Mouse (Mus musculus) gastrocnemius, postnatal 14 days (tissue): Measurements from ENCODE around the gene Gramd1c. TPM values are rescaled to one million over a fixed set of nuclear protein-coding genes. Genes with fewer than 3 reads are reported as not detected.

Experiments
- DNase-seq: peaks from one replicate; pipeline ENCODE4 v3.0.0; 2021; ENCODE audit warnings: mixed read lengths
- intact Hi-C: fragments of 180-260 bp; cut with DNase I; formaldehyde crosslinking; loops from one replicate; pipeline ENCODE4 v1.15.1; 2025; ENCODE audit warnings: low total_unique reads
- long read RNA-seq, 2 experiments: library from polyadenylated mRNA; stranded (forward); transcript quantifications; one replicate each; pipeline ENCODE4 v2.0.0; 2021
- total RNA-seq, 2 experiments: library from RNA; stranded (reverse); gene quantifications; 2 replicates each; pipeline ENCODE4 v1.2.3; 2021

The Gramd1c gene
- total RNA-seq, result 1 to 10 TPM in 1 of 2 experiments, under 1 TPM in 1; 0.68 to 1.1 TPM
- long read RNA-seq, experiment 1, result 0 reads
- long read RNA-seq, experiment 2, result 0 reads

DNA sequence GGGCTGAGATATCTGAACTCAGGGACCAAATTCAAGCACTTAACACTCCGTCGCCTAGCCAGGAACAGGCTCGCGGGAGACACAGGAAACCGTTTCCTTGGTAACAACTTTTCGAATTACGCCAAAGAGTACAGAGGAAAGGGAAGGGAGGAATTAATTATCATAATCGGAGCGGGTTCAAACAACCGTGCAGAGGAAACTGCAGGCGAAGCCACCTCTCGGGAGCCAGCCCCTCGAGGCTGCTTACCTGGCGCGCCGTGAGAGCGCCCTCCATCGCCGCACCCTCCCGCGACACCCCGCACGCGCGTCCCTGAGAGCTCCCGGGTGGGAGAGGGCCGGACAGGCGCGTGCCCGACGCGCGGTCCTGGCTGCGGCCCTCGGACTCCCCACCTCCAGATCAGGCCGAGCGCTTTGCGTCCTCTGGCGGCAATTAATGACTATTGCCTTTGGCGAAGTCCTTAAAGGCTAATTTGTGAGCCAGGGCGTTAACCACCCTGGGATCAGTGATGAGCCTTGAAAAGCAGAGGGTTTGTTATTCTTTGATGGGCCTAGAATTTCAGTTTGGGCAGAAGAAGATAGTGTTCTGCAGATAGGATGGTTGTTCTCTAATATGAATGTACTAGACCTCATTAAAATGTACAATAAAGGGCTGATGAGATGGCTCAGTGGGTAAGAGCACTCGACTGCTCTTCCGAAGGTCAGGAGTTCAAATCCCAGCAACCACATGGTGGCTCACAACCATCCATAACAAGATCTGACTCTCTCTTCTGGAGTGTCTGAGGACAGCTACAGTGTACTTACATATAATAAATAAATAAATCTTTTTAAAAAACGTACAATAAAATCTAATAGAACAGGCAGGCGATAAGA is at the start of gene Gramd1c:
Gene Gramd1c, minus strand, starts transcription at position 321 of the 870 bp plus-strand sequence.
- peak; percentile 71 for DNase-seq
- intact Hi-C loops, result no loop called here

DNA sequence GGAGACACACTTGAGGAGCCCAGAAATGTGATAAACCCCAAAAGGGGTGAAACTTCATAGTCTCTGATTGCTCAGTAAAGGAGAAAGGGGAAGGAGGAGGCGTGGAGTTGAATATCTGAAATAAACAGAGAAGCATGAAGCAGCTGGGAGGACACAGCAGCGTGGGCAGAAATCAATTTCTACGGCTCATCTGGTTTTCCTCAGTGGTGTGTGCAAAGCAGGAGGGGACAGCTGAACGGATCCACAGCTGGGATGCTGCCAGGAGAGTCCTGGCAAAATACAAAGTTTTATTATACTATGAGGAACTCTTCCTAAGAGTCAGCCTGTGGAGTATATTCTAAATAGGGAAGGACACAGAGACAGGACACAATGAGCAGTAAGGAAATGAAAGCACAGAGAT is 45.9 kb upstream of the Gramd1c start:
- peak; percentile 37 for DNase-seq
- intact Hi-C loops, result no loop called here

DNA sequence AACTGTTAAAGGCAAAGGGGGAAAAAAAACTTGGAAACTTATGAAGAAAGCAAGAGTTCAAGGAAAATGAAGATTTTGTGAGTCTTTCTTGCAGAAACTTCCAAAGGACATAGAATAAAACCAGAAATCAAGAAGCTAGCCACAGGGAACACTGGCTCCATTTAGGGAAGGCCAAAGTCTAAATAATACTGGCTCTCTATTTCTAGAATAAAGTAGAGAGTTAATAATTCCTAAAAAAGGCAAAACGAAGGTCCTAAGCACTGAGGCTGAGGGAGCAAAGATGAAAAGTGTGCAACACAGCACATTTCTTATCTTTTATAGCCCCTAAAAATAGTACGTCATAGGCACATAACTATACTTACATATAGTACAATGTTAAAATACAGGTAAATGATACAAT is 42.1 kb upstream of the Gramd1c start:
- no peak for DNase-seq
- intact Hi-C loops, result no loop called here

DNA sequence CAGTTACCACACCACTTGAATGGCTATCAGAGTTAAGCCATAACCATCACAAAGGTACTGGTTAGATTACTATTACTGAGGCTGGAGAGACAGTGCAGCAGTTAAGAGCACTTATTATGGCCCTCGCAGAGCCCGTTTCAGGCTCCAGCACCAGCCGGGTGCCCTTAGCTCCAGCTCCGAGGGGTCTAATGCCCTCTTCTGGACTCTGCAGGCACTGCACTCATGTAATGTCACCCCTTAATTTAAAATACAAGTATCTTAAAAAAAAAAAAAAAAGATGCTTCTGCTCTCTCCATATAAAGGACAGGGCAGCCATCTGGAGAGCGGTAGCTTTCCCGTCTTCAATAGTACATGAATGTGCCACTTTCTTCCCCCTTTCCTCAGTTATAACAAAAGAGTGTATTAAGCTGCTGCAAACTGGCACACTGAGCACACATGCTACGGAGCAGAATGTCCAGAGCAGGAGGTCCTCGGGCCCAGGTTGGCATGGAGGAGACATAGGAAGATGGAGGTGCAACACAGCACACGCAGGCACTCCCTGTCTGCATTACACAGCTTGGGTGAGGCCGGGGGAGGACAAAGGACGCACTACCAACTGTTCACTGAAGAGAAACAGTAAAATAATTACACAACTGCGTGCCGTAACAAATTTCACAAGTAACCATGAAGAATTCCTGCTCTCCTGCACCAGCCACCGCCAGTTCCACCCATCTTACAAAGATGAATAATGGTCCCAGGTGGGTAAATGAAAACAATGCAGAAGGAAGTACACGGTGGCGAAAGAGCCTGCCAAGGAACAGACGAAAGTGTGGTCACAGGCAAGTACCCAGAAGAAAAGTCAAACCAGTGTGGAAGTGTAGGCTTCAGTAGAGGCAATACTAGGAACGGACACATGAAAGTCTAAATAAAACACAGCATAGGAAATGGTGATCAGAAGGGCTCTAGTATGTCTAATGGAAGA is 40.9 kb upstream of the Gramd1c start:
- no peak for DNase-seq
- intact Hi-C loops, result no loop called here

DNA sequence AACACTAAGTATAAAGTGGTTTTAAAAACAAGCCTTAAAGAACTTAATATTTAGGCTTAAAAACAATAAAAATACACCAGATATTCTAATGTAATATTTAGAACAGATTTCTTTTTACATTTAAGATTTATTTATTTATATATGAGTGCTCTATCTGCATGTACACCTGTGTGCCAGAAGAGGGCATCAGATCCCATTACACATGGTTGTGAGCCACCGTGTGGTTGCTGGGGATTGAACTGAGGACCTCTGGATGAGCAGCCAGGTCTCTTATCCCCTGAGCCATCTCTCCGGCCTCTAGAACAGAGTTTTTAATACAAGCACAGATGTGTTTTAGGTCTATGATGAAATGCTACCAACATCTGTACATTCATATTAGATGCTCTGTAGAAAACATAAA is 39.8 kb upstream of the Gramd1c start:
- no peak for DNase-seq
- intact Hi-C loops, result no loop called here

DNA sequence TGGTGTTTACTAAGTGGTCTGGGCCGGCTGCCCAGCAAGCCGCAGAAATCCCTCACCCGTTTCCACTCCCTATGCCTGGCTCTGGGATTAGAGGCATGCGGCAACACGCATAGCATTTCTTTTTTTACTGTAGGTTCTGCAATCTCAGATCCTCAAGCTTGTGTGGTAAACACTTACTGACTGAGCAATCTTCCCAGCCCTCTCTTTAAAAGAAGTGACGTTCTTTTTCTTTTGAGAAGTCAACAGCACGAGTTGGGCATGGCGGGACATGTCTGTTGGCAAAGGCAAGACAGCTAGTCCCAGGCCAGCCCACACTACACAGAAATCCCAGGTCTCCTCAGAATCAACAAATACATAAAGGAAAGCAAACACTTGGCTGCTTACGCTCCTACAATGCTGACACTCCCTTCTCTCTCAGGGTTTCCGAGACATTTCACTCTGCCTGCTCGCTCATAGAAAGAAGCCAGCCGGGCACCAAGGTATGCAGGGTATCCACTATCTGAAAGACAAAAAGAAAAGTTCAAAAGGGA is 38.1 kb upstream of the Gramd1c start:
- no peak for DNase-seq
- intact Hi-C loops, result no loop called here

DNA sequence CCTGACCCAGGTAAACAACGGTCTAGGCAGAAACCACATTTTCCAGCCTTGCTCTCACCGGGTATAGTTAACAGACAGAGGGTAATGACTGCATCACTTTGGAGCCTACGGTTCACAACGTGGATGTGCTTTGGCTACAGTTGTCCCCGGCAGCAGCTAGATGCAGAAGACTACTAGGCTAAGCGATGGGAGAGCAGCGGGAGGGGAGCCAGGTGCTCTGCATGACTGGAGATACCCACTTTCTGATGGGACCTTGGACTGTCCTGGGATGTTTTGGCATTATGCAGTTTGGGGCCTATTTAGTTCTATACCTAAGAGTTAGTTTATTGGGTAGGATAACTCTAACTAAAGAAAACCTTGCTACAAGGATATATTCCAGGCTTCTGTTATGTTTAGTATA is 36.2 kb upstream of the Gramd1c start:
- no peak for DNase-seq
- intact Hi-C loops, result no loop called here

DNA sequence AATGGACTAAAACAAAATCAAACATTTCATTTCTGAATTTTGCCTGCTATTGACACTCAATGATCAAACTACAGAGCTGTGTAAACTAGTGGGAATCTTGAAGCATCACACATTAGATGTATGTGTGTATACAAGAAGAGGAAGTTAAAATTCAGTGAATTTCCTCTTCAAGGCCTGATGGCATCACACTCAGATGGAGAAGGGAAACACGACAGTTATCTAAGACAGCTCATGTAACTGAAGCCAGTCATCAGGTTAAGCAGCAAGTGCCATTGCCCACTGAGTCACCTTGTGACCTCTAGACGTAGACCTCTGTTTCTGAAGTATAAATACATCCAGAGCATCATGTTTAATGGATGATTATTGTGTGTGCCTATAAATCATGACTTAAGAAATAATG is 24.5 kb upstream of the Gramd1c start:
- no peak for DNase-seq
- intact Hi-C loops, result no loop called here

DNA sequence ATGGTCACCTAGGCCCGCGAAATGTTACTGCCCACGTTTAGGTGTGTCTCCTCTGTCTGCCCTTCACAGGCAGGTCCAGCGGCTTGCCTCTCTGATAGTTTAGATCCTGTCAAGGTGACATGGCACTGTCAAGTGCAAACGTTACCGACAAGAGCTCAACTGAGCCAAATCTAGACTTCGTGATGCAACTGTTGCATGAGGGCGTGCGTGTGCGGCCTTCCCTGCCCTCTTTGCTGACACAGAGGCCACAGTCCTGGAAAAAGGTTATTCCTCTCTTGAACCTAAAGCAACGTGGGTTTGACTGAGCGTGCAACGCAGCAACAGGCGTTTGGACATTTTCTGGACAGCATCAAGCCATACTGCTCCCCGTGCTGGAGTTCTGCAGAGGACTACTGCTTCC is 1.8 kb downstream of the Gramd1c start:
- intact Hi-C loops, result no loop called here
- DNase-seq, result no peak

DNA sequence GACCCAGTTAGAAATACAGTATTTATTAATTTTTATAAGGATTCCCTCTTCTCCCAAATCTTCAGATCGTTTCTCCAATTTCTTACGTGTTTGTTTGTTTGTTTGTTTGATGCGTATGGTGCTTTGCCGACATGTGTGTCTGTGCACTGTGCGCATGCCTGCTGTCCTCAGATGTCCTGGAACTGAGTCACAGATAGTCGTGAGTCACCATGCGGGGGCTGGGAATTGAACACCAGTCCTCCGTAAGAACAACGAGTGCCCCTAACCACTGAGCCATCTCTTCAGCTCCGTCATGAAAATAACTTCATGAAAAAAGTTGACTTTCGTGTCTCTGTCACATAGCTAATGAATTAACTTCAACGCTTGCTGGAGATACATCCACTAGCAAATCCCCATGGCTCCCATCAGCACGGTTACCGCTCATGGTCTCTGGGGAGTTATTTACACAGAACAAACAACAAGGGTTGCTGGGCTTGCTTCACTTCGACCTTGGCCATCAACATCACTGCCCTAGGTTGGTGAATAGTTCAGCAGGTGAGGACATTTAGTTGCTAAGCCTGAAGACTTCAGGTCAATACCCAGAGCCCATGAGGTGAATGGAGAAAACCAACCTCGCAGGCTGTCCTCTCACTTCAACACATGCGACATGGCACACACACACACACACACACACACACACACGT is 2.4 kb downstream of the Gramd1c start:
- no peak for DNase-seq
- intact Hi-C loops, result no loop called here

DNA sequence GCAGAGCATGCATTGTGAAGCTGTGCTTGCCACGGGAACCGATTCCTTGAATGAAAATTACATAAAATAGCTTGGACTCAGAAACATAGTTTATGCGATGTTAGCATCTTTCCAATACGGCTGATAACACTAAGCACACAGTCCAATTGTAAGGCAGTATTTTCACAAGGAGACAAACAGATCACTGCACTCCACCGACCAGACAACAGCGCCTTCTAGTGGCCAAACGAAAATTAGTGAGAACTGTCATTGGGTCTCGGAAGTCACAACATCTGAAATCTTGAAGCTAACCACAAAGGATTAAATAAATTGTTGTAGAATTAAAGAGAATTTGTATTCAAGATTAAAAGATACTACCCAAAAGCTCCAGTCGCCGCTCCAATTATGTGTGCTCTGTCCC is 4.4 kb downstream of the Gramd1c start:
- peak; percentile 62 for DNase-seq
- intact Hi-C loops, result loop anchor here (5.0 kb wide), 1 partner anchor 176 kb away; no protein-coding TSS in a partner anchor

DNA sequence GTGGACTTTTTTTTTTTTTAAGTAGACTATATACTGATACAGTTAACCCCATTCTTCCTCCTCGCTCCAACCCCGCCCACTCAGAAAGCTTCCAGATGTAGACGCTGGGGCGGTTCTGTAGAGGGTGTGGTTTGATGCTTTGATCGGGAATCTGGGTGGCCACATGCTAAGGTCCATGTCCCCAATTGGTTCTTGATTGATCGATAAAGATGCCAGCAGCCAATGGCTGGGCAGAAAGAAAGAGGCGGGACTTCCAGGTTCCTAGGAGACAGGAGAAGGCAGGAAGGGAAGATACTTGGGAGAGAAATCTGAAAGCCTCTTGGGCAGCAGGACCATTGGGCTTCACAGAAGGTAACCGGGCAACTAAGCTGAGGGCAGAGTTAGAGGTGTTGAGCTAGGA is 7.4 kb downstream of the Gramd1c start:
- DNase-seq, result no peak
- intact Hi-C loops, result loop anchor here (5.0 kb wide), 1 partner anchor 173 kb away; no protein-coding TSS in a partner anchor

DNA sequence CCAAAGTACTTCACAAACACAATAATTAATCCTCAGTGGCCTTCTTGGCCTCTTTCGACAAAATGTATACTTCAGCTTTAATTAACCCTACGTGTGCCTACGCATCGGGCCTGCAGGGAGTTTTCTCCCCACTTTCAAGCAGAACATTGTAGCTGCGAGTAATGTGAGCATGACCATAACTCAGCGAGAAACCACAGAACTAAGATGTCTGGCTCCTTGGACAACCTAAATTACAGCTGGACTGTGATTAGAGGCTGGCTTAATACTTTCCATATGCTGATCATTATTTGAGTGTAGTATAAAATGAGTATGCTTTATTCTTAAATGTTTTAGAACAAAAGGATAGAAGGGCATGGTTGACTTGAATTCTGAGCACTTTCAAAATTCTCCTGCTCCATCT is 9.9 kb downstream of the Gramd1c start:
- no peak for DNase-seq
- intact Hi-C loops, result no loop called here

DNA sequence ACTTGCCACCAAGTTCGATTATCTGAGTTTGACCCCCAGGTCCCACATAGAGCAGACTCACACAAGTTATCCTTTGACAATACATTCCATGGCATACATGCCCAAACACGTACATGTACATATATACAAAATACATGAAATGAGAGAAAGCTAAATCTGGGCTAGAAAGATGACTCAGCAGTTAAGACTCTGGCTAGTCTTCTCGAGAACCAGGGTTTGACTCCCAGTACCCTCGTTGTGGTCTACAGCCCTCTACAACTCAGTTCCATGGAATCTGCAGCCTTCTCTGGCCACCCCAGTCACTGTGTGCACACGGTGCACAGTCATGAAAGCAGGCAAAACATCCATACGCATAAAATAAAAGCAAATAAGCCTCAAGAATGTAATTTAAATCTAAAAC is 10.8 kb downstream of the Gramd1c start:
- DNase-seq, result no peak
- intact Hi-C loops, result no loop called here

DNA sequence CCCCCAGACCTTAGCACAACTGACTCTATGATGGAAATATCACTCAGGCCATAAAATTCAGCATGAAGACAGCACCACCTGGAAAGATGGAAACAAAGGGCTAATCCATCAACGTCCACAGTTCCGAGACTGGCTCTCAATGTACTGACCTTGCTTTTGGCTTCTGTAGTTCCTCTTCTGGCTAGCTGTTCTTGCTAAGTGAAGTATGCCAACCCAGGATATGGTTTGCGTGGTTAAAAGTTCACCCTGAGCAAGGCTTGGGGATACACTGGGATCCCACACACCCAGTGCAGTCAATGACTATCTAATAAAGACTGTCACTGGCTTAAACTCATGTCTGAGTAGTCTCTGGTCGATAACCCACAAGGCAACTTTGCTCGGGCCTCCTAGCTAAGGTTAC is 13.0 kb downstream of the Gramd1c start:
- intact Hi-C loops, result no loop called here
- no peak for DNase-seq

DNA sequence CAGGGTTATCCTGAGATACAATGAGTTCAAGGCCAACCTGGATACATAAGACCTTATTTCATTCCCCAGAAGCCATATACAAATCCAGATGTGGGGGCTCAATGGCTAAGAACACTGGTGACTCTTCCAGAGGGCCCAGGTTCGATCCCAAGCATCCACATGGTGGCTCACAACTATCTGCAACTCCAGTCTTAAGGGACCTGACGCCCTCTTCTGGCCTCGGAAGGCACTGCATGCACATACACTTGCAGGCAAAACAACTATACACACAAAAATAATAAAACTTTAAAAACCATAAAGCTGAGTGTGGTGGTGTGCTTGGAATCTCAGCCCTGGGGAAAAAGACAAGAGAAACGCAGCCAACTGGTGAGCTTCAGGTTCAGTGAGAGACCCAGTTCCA is 24.0 kb downstream of the Gramd1c start:
- DNase-seq, result no peak
- intact Hi-C loops, result no loop called here

DNA sequence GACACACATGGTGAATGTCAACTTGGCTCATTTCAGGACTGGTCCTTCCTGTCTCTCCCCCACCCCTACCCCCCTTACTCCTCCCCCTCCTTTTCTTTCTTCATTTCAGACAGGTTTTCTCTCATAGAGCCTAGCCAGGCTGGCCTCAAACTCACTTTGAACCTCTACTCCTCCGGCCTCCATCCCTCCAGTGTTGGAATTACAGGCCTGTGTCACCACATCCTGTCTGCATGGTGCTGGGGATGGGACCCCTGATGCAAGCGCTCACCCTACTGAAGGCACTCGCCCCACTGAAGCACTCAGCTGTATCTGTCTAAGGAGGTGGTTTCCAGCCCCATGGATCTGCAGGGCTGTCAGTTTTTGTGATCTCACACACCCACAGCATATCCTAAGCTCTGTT is 27.9 kb downstream of the Gramd1c start:
- intact Hi-C loops, result no loop called here
- DNase-seq, result no peak

DNA sequence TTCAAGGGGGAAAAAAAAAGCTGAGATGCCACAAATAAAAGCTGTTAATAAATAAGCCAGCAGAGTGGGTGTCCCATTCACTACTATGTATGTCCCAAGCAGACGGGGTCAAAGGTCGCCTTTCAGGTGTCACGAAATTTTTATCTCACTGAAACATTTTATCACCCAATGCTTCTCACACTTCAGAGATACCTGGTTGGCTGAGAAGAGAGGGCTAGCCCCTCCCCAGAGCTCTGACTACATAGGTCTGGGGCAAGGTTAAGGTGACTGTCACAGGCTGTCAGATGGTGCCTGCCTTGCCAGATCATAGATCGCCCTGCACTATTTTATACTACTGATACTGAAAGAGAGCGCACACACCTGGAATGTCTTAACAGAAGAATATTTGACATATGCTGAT is 29.8 kb downstream of the Gramd1c start:
- DNase-seq, result no peak
- intact Hi-C loops, result no loop called here

DNA sequence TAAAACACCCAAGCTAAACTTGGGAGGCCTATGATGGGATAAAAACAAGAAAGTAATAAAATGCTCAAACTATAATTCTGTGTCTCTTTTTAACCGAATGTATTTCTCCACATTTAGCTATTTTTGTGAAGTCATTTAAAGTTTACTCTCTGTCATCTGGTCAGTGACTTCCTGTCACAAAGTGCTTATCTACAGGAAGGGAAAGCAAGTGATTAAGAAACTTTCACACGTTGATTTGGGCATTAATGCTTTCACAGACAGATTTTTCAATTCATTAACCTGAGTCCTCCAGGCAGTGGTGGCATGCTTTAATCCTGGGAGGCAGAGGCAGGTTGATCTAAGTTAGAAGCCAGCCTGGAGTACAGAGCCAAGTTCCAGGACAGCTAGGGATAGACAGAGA is 33.9 kb downstream of the Gramd1c start:
- no peak for DNase-seq
- intact Hi-C loops, result no loop called here

DNA sequence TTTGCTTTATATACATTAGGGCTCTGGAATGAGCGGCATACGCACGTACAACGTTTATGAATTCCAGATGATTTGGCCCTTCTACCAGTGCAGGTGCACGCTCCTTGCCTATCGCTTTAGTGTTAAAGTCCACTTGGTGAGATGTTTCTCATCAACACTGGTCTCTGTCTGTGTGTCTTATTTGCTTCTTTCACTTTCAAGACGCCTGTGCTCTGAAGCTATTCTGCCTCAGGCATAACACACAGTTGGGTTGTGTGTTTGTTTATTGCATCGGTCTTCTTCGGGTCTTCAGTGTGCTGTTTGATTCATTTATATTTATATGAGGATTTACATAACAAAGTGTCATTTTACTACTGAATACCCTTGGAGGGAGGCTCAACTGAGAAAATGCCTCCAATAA is 36.3 kb downstream of the Gramd1c start:
- intact Hi-C loops, result no loop called here
- DNase-seq, result no peak
